Mouse (Mus musculus): ENCODE results near the gene Tchp. TPM values are rescaled to one million over a fixed set of nuclear protein-coding genes. Genes with fewer than 3 reads are reported as not detected.

Gene Tchp
- polyA plus RNA-seq, 1 experiment: not detected

GRCm38 (mm10) chr5:114728160-114728559 lies 20.6 kb downstream of the Tchp start:
- 0 out of 2 replicates have a peak, but pooled peaks cover 3% of the 10 kb centered on the region for H3K4me1 ChIP-seq (ENCODE audit: control insufficient read depth, insufficient read depth, low read length)
- 70% methylated on average over 10 of the region's 10 CpGs for WGBS
- no peak for TF ChIP-seq POLR2A (IDR thresholded peaks at IDR 0.05; ENCODE audit: insufficient read depth, low read depth, low read length)
- TF ChIP-seq CTCF (IDR thresholded peaks at IDR 0.05; ENCODE audit: insufficient read depth, low read depth, low read length): no peak
- H3K27ac ChIP-seq (ENCODE audit: insufficient read depth, low read depth, low read length): no peak overlapping the region
- H3K4me3 ChIP-seq (ENCODE audit: insufficient read depth, low read depth, low read length): no peak overlapping the region

DNA sequence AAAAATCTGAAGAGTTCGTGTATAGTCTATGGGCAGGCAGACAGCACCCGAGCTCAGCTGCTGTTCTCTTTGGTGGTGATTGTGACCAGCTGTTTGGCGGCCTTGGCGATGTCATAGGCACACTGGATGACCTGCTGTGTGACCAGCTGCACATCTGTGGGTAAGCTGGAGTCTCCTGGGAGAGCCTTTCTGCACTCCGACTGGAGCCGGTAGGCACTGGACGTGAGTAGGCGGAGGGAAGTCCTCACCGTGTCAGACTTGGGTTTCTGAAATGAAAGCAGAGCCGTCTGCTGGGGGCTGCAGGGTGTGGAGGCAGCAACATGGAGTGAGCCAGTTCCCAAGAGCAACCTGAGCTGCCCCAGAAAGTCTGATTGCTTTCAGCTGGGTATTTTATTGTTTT lies 22.6 kb downstream of the Tchp start:
- H3K4me3 ChIP-seq (ENCODE audit: insufficient read depth, low read depth, low read length): no peak overlapping the region
- H3K27ac ChIP-seq (ENCODE audit: insufficient read depth, low read depth, low read length): no peak overlapping the region
- H3K4me1 ChIP-seq (ENCODE audit: control insufficient read depth, insufficient read depth, low read length): no peaks in the 10 kb centered on the region
- TF ChIP-seq CTCF (IDR thresholded peaks at IDR 0.05; ENCODE audit: insufficient read depth, low read depth, low read length): no peak
- no peak for TF ChIP-seq POLR2A (IDR thresholded peaks at IDR 0.05; ENCODE audit: insufficient read depth, low read depth, low read length)
- 56% methylated on average over 10 of the region's 10 CpGs for WGBS

- TF ChIP-seq POLR2A (IDR thresholded peaks at IDR 0.05; ENCODE audit: insufficient read depth, low read depth, low read length): no peak
- TF ChIP-seq CTCF (IDR thresholded peaks at IDR 0.05; ENCODE audit: insufficient read depth, low read depth, low read length): no peak
- H3K4me3 ChIP-seq (ENCODE audit: insufficient read depth, low read depth, low read length): no peak overlapping the region
- no peak overlapping the region for H3K27ac ChIP-seq (ENCODE audit: insufficient read depth, low read depth, low read length)
- H3K4me1 ChIP-seq (ENCODE audit: control insufficient read depth, insufficient read depth, low read length): no peaks in the 10 kb centered on the region
- WGBS: 66% methylated on average over 6 of the region's 6 CpGs
Observed at GRCm38 (mm10) chr5:114731498-114731897, 23.9 kb downstream of the Tchp start.

- no peak overlapping the region for H3K27ac ChIP-seq (ENCODE audit: insufficient read depth, low read depth, low read length)
- TF ChIP-seq POLR2A (IDR thresholded peaks at IDR 0.05; ENCODE audit: insufficient read depth, low read depth, low read length) (no peak), CTCF (IDR thresholded peaks at IDR 0.05; ENCODE audit: insufficient read depth, low read depth, low read length) (no peak)
- WGBS: 93% methylated on average over 15 of the region's 15 CpGs
- no peaks in the 10 kb centered on the region for H3K4me1 ChIP-seq (ENCODE audit: control insufficient read depth, insufficient read depth, low read length)
- no peak overlapping the region for H3K4me3 ChIP-seq (ENCODE audit: insufficient read depth, low read depth, low read length)
Observed at GRCm38 (mm10) chr5:114731969-114732368, 24.4 kb downstream of the Tchp start.

DNA sequence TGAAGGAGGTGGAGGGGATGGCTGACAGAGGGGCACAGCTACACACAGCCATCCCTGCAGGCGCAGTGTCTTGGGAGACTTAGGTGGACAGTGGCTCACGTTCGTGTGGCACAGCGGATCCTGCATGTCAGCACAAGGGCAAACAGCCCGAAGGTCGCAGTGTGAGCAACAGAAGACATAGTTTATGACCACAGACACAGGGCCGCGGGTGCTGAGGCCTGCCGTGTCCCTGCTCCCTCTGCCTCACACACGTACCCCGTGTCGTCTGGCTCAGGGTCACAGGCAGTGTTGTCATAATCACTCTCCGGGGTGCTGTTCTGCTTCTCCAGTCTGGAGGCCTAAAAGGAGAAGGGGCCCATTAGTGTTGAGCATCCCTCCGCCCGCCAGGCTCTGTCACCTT lies 26.0 kb downstream of the Tchp start:
- Histone ChIP-seq H3K4me3 (ENCODE audit: insufficient read depth, low read depth, low read length) (no peak overlapping the region), H3K27ac (ENCODE audit: insufficient read depth, low read depth, low read length) (no peak overlapping the region), H3K4me1 (ENCODE audit: control insufficient read depth, insufficient read depth, low read length) (0 out of 2 replicates have a peak, but pooled peaks cover 6% of the 10 kb centered on the region)
- TF ChIP-seq POLR2A (IDR thresholded peaks at IDR 0.05; ENCODE audit: insufficient read depth, low read depth, low read length): no peak
- no peak for TF ChIP-seq CTCF (IDR thresholded peaks at IDR 0.05; ENCODE audit: insufficient read depth, low read depth, low read length)
- WGBS: 92% methylated on average over 15 of the region's 15 CpGs

GRCm38 (mm10) chr5:114737090-114737887 lies 29.7 kb downstream of the Tchp start:
- WGBS: 64% methylated on average over 21 of the region's 21 CpGs
- no peak overlapping the region for H3K4me3 ChIP-seq (ENCODE audit: insufficient read depth, low read depth, low read length)
- no peak overlapping the region for H3K27ac ChIP-seq (ENCODE audit: insufficient read depth, low read depth, low read length)
- TF ChIP-seq CTCF (IDR thresholded peaks at IDR 0.05; ENCODE audit: insufficient read depth, low read depth, low read length): no peak
- H3K4me1 ChIP-seq (ENCODE audit: control insufficient read depth, insufficient read depth, low read length): 0 out of 2 replicates have a peak, but pooled peaks cover 6% of the 10 kb centered on the region

- 0 out of 2 replicates have a peak, but pooled peaks cover 6% of the 10 kb centered on the region for H3K4me1 ChIP-seq (ENCODE audit: control insufficient read depth, insufficient read depth, low read length)
- TF ChIP-seq CTCF (IDR thresholded peaks at IDR 0.05; ENCODE audit: insufficient read depth, low read depth, low read length) (no peak), POLR2A (IDR thresholded peaks at IDR 0.05; ENCODE audit: insufficient read depth, low read depth, low read length) (no peak)
- no peak overlapping the region for H3K27ac ChIP-seq (ENCODE audit: insufficient read depth, low read depth, low read length)
- WGBS: 80% methylated on average over 12 of the region's 12 CpGs
- no peak overlapping the region for H3K4me3 ChIP-seq (ENCODE audit: insufficient read depth, low read depth, low read length)
Observed at GRCm38 (mm10) chr5:114738707-114739241, 31.2 kb downstream of the Tchp start.

- no peak overlapping the region for H3K4me3 ChIP-seq (ENCODE audit: insufficient read depth, low read depth, low read length)
- WGBS: 44% methylated on average over 4 of the region's 4 CpGs
- H3K27ac ChIP-seq (ENCODE audit: insufficient read depth, low read depth, low read length): no peak overlapping the region
- no peak for TF ChIP-seq POLR2A (IDR thresholded peaks at IDR 0.05; ENCODE audit: insufficient read depth, low read depth, low read length)
- TF ChIP-seq CTCF (IDR thresholded peaks at IDR 0.05; ENCODE audit: insufficient read depth, low read depth, low read length): no peak
- 0 out of 2 replicates have a peak, but pooled peaks cover 6% of the 10 kb centered on the region for H3K4me1 ChIP-seq (ENCODE audit: control insufficient read depth, insufficient read depth, low read length)
Observed at GRCm38 (mm10) chr5:114740595-114740994, 33.0 kb downstream of the Tchp start.

DNA sequence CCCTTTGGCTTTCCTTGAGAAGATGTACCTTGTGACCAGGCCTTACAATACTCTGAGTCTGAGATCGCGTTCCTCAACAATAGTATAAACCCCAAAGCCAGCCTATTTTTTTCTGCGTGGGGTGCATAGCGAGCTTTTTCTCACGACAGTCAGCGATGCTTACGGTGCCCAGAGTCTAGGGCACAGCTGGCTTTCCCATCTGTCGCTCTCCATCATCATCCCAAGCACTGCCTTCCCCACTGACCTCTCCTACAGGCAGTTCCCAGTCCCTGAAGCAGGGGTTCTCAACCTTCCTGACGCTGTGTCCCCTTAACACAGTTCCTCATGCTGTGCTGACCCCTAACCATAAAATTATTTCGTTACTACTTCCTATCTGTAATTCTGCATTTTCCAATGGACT lies 35.0 kb downstream of the Tchp start:
- TF ChIP-seq CTCF (IDR thresholded peaks at IDR 0.05; ENCODE audit: insufficient read depth, low read depth, low read length) (no peak), POLR2A (IDR thresholded peaks at IDR 0.05; ENCODE audit: insufficient read depth, low read depth, low read length) (no peak)
- Histone ChIP-seq H3K27ac (ENCODE audit: insufficient read depth, low read depth, low read length) (no peak overlapping the region), H3K4me1 (ENCODE audit: control insufficient read depth, insufficient read depth, low read length) (no peaks in the 10 kb centered on the region), H3K4me3 (ENCODE audit: insufficient read depth, low read depth, low read length) (no peak overlapping the region)
- 88% methylated on average over 10 of the region's 10 CpGs for WGBS
